Mouse (Mus musculus) G1E (cell line): Measurements from ENCODE around the gene Mto1. TPM values are rescaled to one million over a fixed set of nuclear protein-coding genes. Genes with fewer than 3 reads are reported as not detected.

Source experiments
- ATAC-seq: 2 replicates; pipeline ENCODE4 v1.8.0; 2016; ENCODE audit warnings: mild to moderate bottlenecking; ENCODE audit not compliant: insufficient number of reproducible peaks, poor library complexity, low FRiP score, severe bottlenecking; ENCODE audit errors: extremely low read depth
- DNase-seq: peaks from one replicate; pipeline ENCODE4 v3.0.0; 2012; ENCODE audit warnings: low spot score
- H3K27me3 ChIP-seq: 2 replicates; pipeline ENCODE4 v1.6.1; 2012; ENCODE audit warnings: mild to moderate bottlenecking, low read length, inconsistent platforms; ENCODE audit not compliant: insufficient read depth
- H3K36me3 ChIP-seq: replicated peaks from 2 replicates; pipeline ENCODE3; 2012; ENCODE audit warnings: mild to moderate bottlenecking, inconsistent platforms
- H3K4me1 ChIP-seq: 2 replicates; pipeline ENCODE4 v1.6.1; 2012; ENCODE audit warnings: low read depth, low read length, inconsistent platforms, mixed read lengths; ENCODE audit not compliant: insufficient read depth
- H3K4me3 ChIP-seq: 2 replicates; pipeline ENCODE4 v1.5.1; 2012; ENCODE audit warnings: low read depth, mild to moderate bottlenecking, inconsistent platforms, low read length, moderate library complexity, mixed read lengths
- H3K9me3 ChIP-seq: replicated peaks from 2 replicates; pipeline ENCODE4 v1.6.1; 2012; ENCODE audit warnings: inconsistent platforms
- CTCF ChIP-seq: IDR thresholded peaks from 2 replicates; pipeline ENCODE4 v1.5.1; 2012; ENCODE audit warnings: low read depth, low read length, inconsistent platforms, mixed read lengths
- GATA1 ChIP-seq: IDR thresholded peaks from 2 replicates; pipeline ENCODE4 v1.6.1; 2012; ENCODE audit warnings: borderline replicate concordance, low read length, inconsistent platforms, mixed read lengths
- GATA2 ChIP-seq: IDR thresholded peaks from 2 replicates; pipeline ENCODE4 v1.6.1; 2012; ENCODE audit warnings: low read depth, low read length, inconsistent platforms, borderline replicate concordance
- POLR2AphosphoS5 ChIP-seq: IDR thresholded peaks from 2 replicates; pipeline ENCODE4 v1.6.1; 2012; ENCODE audit warnings: low read depth, low read length, inconsistent platforms; ENCODE audit not compliant: insufficient replicate concordance
- TAL1 ChIP-seq: conservative IDR thresholded peaks from 2 replicates; pipeline ENCODE4 v1.6.1; 2012; ENCODE audit warnings: low read depth, low read length, inconsistent platforms, mixed read lengths
- polyA plus RNA-seq: library from polyadenylated mRNA; stranded (reverse); fragments of >175 nt; gene quantifications from 2 replicates; pipeline ENCODE4 v1.2.3, GENCODE M21; 2012
- total RNA-seq, 2 experiments: library from RNA; stranded (forward) in 1 of 2; stranded (reverse) in 1 of 2; fragments of 200-1000 nt in 1 of 2; fragments of >200 nt in 1 of 2; fragmentation: Nextera tagmentation in 1 of 2; gene quantifications; 2 replicates each; pipeline ENCODE4 v1.2.3; 2014 to 2017

Gene Mto1
- total and polyA plus RNA-seq, 3 experiments = 13.7 to 41.4 (median 35.1) TPM

GRCm38 (mm10) chr9:78488890-78489420 is 40.9 kb downstream of the Mto1 start, which contains the start of gene Eef1a1:
Eef1a1 (minus strand) TSS chr9:78489151.
- TF ChIP-seq TAL1 (no peak), GATA1 (no peak), POLR2AphosphoS5 (no peak), CTCF (no peak), GATA2 (no peak)
- H3K36me3 ChIP-seq = no peaks in the 10 kb centered on the region
- peaks cover 6% of the 10 kb centered on the region for H3K4me1 ChIP-seq
- no peak for DNase-seq
- peaks cover 3% of the 10 kb centered on the region; the same call in 1 of the 2 replicates for H3K27me3 ChIP-seq
- peak; percentile 15; the same call in 1 of the 2 replicates for ATAC-seq
- H3K9me3 ChIP-seq = no peaks in the 10 kb centered on the region
- H3K4me3 ChIP-seq = peak within 1 kb of the TSS; percentile 12; the same call in 1 of the 2 replicates

GRCm38 (mm10) chr9:78491169-78491568 is 43.2 kb downstream of the Mto1 start:
- ATAC-seq (no peak), DNase-seq (no peak)
- peaks cover 6% of the 10 kb centered on the region for H3K27me3 ChIP-seq
- H3K36me3 ChIP-seq = no peaks in the 10 kb centered on the region
- TF ChIP-seq POLR2AphosphoS5 (no peak), CTCF (no peak), TAL1 (no peak), GATA2 (no peak), GATA1 (no peak)
- no peak overlapping the region for H3K4me3 ChIP-seq
- H3K4me1 ChIP-seq = peaks cover 6% of the 10 kb centered on the region
- H3K9me3 ChIP-seq = no peaks in the 10 kb centered on the region

- no peak overlapping the region for H3K4me3 ChIP-seq
- ATAC-seq = no peak
These were observed 44.2 kb downstream of the Mto1 start for GRCm38 (mm10) chr9:78492254-78492653.

GRCm38 (mm10) chr9:78493171-78493570 is 45.2 kb downstream of the Mto1 start:
- Histone ChIP-seq H3K36me3 (no peaks in the 10 kb centered on the region), H3K4me3 (no peak overlapping the region), H3K27me3 (peaks cover 6% of the 10 kb centered on the region), H3K9me3 (no peaks in the 10 kb centered on the region), H3K4me1 (peaks cover 6% of the 10 kb centered on the region)
- DNase-seq (no peak), ATAC-seq (no peak)
- TF ChIP-seq TAL1 (no peak), CTCF (no peak), GATA1 (no peak), GATA2 (no peak), POLR2AphosphoS5 (no peak)

More at GRCm38 (mm10) chr9:78492254-78492653, 44.2 kb downstream of the Mto1 start:
- DNase-seq = no peak
- H3K36me3 ChIP-seq = no peaks in the 10 kb centered on the region
- H3K9me3 ChIP-seq = no peaks in the 10 kb centered on the region
- H3K4me1 ChIP-seq = peaks cover 6% of the 10 kb centered on the region
- no peak for TF ChIP-seq TAL1
- TF ChIP-seq POLR2AphosphoS5 = no peak
- H3K27me3 ChIP-seq = peaks cover 6% of the 10 kb centered on the region

GRCm38 (mm10) chr9:78500386-78500785 is 52.4 kb downstream of the Mto1 start:
- DNase-seq (no peak), ATAC-seq (no peak)
- Histone ChIP-seq H3K4me1 (peaks cover 11% of the 10 kb centered on the region), H3K36me3 (no peaks in the 10 kb centered on the region), H3K27me3 (peaks cover 19% of the 10 kb centered on the region), H3K4me3 (no peak overlapping the region), H3K9me3 (no peaks in the 10 kb centered on the region)
- TF ChIP-seq CTCF (no peak), POLR2AphosphoS5 (no peak), GATA2 (no peak), GATA1 (no peak), TAL1 (no peak)

GRCm38 (mm10) chr9:78501284-78501683 is 53.3 kb downstream of the Mto1 start:
- ATAC-seq (no peak), DNase-seq (no peak)
- Histone ChIP-seq H3K36me3 (no peaks in the 10 kb centered on the region), H3K4me1 (peaks cover 17% of the 10 kb centered on the region), H3K9me3 (no peaks in the 10 kb centered on the region), H3K27me3 (peaks cover 23% of the 10 kb centered on the region), H3K4me3 (no peak overlapping the region)
- no peak for TF ChIP-seq POLR2AphosphoS5
- no peak for TF ChIP-seq CTCF
- TF ChIP-seq GATA1 = no peak
- no peak for TF ChIP-seq GATA2
- TF ChIP-seq TAL1 = no peak
